Mouse (Mus musculus): ENCODE measurements around the gene 1700001K19Rik. TPM values are rescaled to one million over a fixed set of nuclear protein-coding genes. Genes with fewer than 3 reads are reported as not detected.
A peak's percentile ranks its signal among the peaks of the same experiment; 100 is the strongest.

The 1700001K19Rik gene
- total and polyA plus RNA-seq, 3 experiments: 0.12 TPM; not detected in 2

DNA sequence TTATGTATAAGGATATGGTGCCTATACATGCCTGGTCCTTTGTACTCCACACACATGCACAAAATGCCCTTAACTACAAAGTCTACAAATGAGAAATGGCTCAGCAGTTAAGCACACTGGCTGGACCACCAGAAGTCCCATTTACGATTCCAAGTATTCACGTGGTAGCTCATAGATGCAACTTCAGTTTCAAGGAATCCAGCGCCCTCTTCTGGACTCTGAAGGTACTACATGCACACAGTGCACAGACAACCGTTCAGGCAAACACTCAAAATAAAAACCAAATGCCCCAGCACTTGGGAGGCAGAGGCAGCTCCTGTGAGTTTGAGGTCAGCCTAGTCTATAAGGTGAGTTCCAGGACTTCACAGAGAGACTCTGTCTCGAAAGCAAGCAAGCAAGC lies 8.2 kb downstream of the 1700001K19Rik start:
- DNase-seq: no peak
- 53% methylated on average over 5 of the region's 5 CpGs for whole genome bisulfite sequencing
- H3K9ac ChIP-seq (ENCODE audit: low read depth, low read length): no peak overlapping the region
- no peak overlapping the region for H3K27ac ChIP-seq
- no peak overlapping the region for H3K4me3 ChIP-seq
- TF ChIP-seq EP300 (IDR thresholded peaks at IDR 0.05; ENCODE audit: insufficient read depth, low read depth, low read length): no peak
- TF ChIP-seq POLR2A (IDR thresholded peaks at IDR 0.05; ENCODE audit: insufficient read depth, low read depth, low read length): no peak
- TF ChIP-seq CTCF (IDR thresholded peaks at IDR 0.05): peak; percentile 64
- H3K27me3 ChIP-seq (ENCODE audit: control insufficient read depth, insufficient read depth, low read length): no peaks in the 10 kb centered on the region
- H3K79me2 ChIP-seq (replicated peaks; ENCODE audit: control insufficient read depth, insufficient read depth, low read length): no peaks in the 10 kb centered on the region
- no peaks in the 10 kb centered on the region for H3K4me1 ChIP-seq (ENCODE audit: control insufficient read depth, insufficient read depth, low read length)
- intact Hi-C loops (cut with DNase I): no loop called here
- H3K36me3 ChIP-seq (ENCODE audit: control insufficient read depth, insufficient read depth, low read length): no peaks in the 10 kb centered on the region

DNA sequence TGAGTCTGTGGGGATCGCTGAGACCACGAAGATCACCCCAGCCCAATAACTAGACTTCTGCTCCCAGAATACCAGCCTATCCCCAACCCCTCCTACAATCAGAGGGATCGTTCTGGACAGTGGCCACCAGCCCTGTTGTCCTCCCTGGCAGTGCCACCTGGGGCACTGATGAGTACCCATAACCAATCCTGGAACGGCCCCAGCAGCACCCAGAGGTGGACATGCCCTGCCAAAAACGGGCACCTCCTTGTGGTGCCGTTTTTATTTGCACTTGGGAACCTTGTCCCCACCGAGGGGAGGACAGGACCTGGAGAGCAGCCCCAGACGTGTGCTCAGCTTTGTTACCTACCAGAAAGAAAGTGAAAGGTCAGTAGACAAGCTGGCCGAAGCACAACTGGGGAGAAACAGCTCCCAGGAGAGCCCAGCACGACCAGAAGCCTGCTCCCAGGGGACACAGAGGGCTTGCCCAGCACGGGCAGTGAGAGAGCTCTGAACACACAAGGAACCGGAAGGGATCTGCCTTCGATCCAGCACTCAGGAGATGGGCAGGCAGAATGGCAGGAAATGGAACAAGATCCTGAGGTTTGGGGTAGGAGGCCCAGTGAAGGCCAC lies 14.8 kb downstream of the 1700001K19Rik start:
- TF ChIP-seq CTCF (IDR thresholded peaks at IDR 0.05): peak; percentile 48
- TF ChIP-seq POLR2A (IDR thresholded peaks at IDR 0.05; ENCODE audit: insufficient read depth, low read depth, low read length): no peak
- no peaks in the 10 kb centered on the region for H3K36me3 ChIP-seq (ENCODE audit: control insufficient read depth, insufficient read depth, low read length)
- no peak overlapping the region for H3K27ac ChIP-seq
- WGBS: 51% methylated on average over 13 of the region's 13 CpGs
- intact Hi-C loops (cut with DNase I): loop anchor here (5.0 kb wide), 1 partner anchor 35 kb away; no protein-coding TSS in a partner anchor
- H3K27me3 ChIP-seq (ENCODE audit: control insufficient read depth, insufficient read depth, low read length): no peaks in the 10 kb centered on the region
- DNase-seq: peak in 1 of 2 experiments; percentile 26
- no peak overlapping the region for H3K4me3 ChIP-seq
- no peak overlapping the region for H3K9ac ChIP-seq (ENCODE audit: low read depth, low read length)
- H3K79me2 ChIP-seq (replicated peaks; ENCODE audit: control insufficient read depth, insufficient read depth, low read length): no peaks in the 10 kb centered on the region
- H3K4me1 ChIP-seq (ENCODE audit: control insufficient read depth, insufficient read depth, low read length): no peaks in the 10 kb centered on the region

GRCm38 (mm10) chr12:110661746-110662145 lies 20.7 kb downstream of the 1700001K19Rik start:
- TF ChIP-seq POLR2A (IDR thresholded peaks at IDR 0.05; ENCODE audit: insufficient read depth, low read depth, low read length) (no peak), EP300 (IDR thresholded peaks at IDR 0.05; ENCODE audit: insufficient read depth, low read depth, low read length) (no peak), CTCF (IDR thresholded peaks at IDR 0.05) (no peak)
- intact Hi-C loops (cut with DNase I): loop anchor here (5.0 kb wide), 1 partner anchor 181 kb away; the partner anchor contains the start of gene Mok
- no peak overlapping the region for H3K9ac ChIP-seq (ENCODE audit: low read depth, low read length)
- no peaks in the 10 kb centered on the region for H3K27me3 ChIP-seq (ENCODE audit: control insufficient read depth, insufficient read depth, low read length)
- no peaks in the 10 kb centered on the region for H3K4me1 ChIP-seq (ENCODE audit: control insufficient read depth, insufficient read depth, low read length)
- H3K27ac ChIP-seq: no peak overlapping the region
- H3K79me2 ChIP-seq (replicated peaks; ENCODE audit: control insufficient read depth, insufficient read depth, low read length): no peaks in the 10 kb centered on the region
- no peak for DNase-seq
- no peak overlapping the region for H3K4me3 ChIP-seq
- H3K36me3 ChIP-seq (ENCODE audit: control insufficient read depth, insufficient read depth, low read length): no peaks in the 10 kb centered on the region
- WGBS: 96% methylated on average over 14 of the region's 14 CpGs

DNA sequence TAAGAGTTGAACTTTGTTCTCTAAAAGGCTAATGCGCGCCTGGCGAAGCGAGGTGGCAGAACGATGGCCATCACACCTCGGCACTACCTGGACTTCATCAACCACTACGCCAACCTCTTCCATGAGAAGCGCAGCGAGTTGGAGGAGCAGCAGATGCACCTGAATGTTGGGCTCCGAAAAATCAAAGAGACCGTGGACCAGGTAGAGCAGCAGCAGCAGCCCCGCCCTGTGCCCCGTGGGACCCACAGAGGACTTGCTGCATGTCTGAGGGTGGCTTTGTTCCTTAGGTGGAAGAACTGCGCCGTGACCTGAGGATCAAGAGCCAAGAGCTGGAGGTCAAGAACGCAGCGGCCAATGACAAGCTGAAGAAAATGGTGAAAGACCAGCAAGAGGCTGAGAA lies 31.0 kb downstream of the 1700001K19Rik start:
- intact Hi-C loops (cut with DNase I): no loop called here
- Histone ChIP-seq H3K4me1 (ENCODE audit: control insufficient read depth, insufficient read depth, low read length) (no peaks in the 10 kb centered on the region), H3K27me3 (ENCODE audit: control insufficient read depth, insufficient read depth, low read length) (no peaks in the 10 kb centered on the region), H3K9ac (ENCODE audit: low read depth, low read length) (no peak overlapping the region), H3K36me3 (ENCODE audit: control insufficient read depth, insufficient read depth, low read length) (no peaks in the 10 kb centered on the region), H3K27ac (no peak overlapping the region), H3K79me2 (replicated peaks; ENCODE audit: control insufficient read depth, insufficient read depth, low read length) (no peaks in the 10 kb centered on the region), H3K4me3 (no peak overlapping the region)
- DNase-seq: no peak
- 97% methylated on average over 17 of the region's 17 CpGs for WGBS
- no peak for TF ChIP-seq EP300 (IDR thresholded peaks at IDR 0.05; ENCODE audit: insufficient read depth, low read depth, low read length)
- no peak for TF ChIP-seq POLR2A (IDR thresholded peaks at IDR 0.05; ENCODE audit: insufficient read depth, low read depth, low read length)
- no peak for TF ChIP-seq CTCF (IDR thresholded peaks at IDR 0.05)

DNA sequence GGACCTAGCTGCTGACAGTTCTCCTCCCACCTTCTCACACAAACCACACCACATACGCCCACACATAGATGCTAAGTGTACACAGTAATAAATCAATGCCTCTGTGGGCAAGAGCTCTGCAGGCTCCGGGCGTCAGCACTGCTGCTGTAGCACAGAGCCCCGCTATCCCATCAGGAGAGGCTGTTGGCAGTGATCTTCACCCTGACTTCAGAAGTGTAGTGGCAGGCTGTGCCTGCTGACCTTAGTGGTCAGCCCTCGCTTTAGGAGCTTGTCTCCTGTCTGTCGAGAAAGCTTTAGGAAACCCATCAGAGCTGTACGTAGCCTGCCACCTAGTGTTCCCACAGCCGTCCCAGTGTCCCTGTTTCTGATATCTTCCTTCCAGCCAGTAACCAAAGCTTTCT lies 32.2 kb downstream of the 1700001K19Rik start:
- Histone ChIP-seq H3K4me3 (no peak overlapping the region), H3K27me3 (ENCODE audit: control insufficient read depth, insufficient read depth, low read length) (no peaks in the 10 kb centered on the region), H3K9ac (ENCODE audit: low read depth, low read length) (no peak overlapping the region), H3K4me1 (ENCODE audit: control insufficient read depth, insufficient read depth, low read length) (no peaks in the 10 kb centered on the region), H3K36me3 (ENCODE audit: control insufficient read depth, insufficient read depth, low read length) (no peaks in the 10 kb centered on the region), H3K79me2 (replicated peaks; ENCODE audit: control insufficient read depth, insufficient read depth, low read length) (no peaks in the 10 kb centered on the region), H3K27ac (no peak overlapping the region)
- TF ChIP-seq CTCF (IDR thresholded peaks at IDR 0.05): peak; percentile 20
- TF ChIP-seq EP300 (IDR thresholded peaks at IDR 0.05; ENCODE audit: insufficient read depth, low read depth, low read length): no peak
- no peak for TF ChIP-seq POLR2A (IDR thresholded peaks at IDR 0.05; ENCODE audit: insufficient read depth, low read depth, low read length)
- DNase-seq: no peak
- intact Hi-C loops (cut with DNase I): no loop called here
- 83% methylated on average over 8 of the region's 8 CpGs for WGBS

DNA sequence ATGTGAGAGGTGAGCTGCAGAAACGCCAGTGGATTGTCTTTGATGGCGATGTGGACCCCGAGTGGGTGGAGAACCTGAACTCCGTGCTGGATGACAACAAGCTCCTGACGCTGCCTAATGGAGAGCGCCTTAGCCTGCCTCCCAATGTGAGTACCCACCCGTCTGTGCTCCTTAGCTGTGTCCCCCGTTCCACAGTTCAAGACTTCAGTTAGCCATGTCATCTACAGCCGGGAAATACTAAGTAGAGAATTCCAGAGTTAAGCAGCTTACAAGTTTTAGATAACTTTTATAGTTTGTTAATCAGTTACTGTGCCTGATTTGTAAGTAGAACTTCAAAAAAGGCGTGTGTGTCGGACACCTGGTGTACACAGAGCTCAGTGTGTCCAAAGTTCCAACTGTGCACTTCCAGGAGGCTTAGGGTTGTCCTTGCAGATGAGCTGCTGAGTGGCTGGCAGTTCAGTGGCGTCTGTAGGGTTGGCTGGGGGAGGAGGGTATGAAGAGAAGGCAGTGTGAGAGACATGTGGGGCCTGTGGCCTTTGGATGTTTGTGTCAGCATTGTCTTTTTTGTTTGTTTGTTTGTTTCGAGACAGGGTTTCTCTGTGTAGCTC lies 44.8 kb downstream of the 1700001K19Rik start:
- intact Hi-C loops (cut with DNase I): no loop called here
- no peaks in the 10 kb centered on the region for H3K27me3 ChIP-seq (ENCODE audit: control insufficient read depth, insufficient read depth, low read length)
- no peaks in the 10 kb centered on the region for H3K36me3 ChIP-seq (ENCODE audit: control insufficient read depth, insufficient read depth, low read length)
- H3K4me1 ChIP-seq (ENCODE audit: control insufficient read depth, insufficient read depth, low read length): no peaks in the 10 kb centered on the region
- TF ChIP-seq POLR2A (IDR thresholded peaks at IDR 0.05; ENCODE audit: insufficient read depth, low read depth, low read length) (no peak), CTCF (IDR thresholded peaks at IDR 0.05) (no peak), EP300 (IDR thresholded peaks at IDR 0.05; ENCODE audit: insufficient read depth, low read depth, low read length) (no peak)
- H3K27ac ChIP-seq: no peak overlapping the region
- DNase-seq: no peak
- no peak overlapping the region for H3K4me3 ChIP-seq
- H3K9ac ChIP-seq (ENCODE audit: low read depth, low read length): no peak overlapping the region
- no peaks in the 10 kb centered on the region for H3K79me2 ChIP-seq (replicated peaks; ENCODE audit: control insufficient read depth, insufficient read depth, low read length)
- WGBS: 89% methylated on average over 13 of the region's 13 CpGs

All from heart, adult 2 months (tissue).